Mouse (Mus musculus): ENCODE results near the gene Cd84. TPM values are rescaled to one million over a fixed set of nuclear protein-coding genes. Genes with fewer than 3 reads are reported as not detected.

Gene Cd84
- polyA plus RNA-seq, 1 experiment from 2014 or later = 1.1 TPM

Other genes with a start within 250 kb of the Cd84 start
- gene Ly9, start 232.3 kb upstream of the Cd84 start, polyA plus RNA-seq (2015; fragmentation: Nextera tagmentation; extraction: Ambion mirVana) = 0.11 and 0.13 TPM in 2 replicates
- not detected in 2 replicates for gene Slamf7, start 186.7 kb upstream of the Cd84 start, polyA plus RNA-seq (2015; fragmentation: Nextera tagmentation; extraction: Ambion mirVana)
- 1.4 TPM in 2 replicates for gene Cd48, start 157.7 kb upstream of the Cd84 start, polyA plus RNA-seq (2015; fragmentation: Nextera tagmentation; extraction: Ambion mirVana)
- 0.20 and 0.39 TPM in 2 replicates for gene Slamf1, start 72.6 kb upstream of the Cd84 start, polyA plus RNA-seq (2015; fragmentation: Nextera tagmentation; extraction: Ambion mirVana)
- not detected in 2 replicates for gene Gm10521, start 56.0 kb downstream of the Cd84 start, polyA plus RNA-seq (2015; fragmentation: Nextera tagmentation; extraction: Ambion mirVana)
- 0.37 and 0.57 TPM in 2 replicates for gene Slamf6, start 77.8 kb downstream of the Cd84 start, polyA plus RNA-seq (2015; fragmentation: Nextera tagmentation; extraction: Ambion mirVana)
- 8.9 and 9.3 TPM in 2 replicates for gene Vangl2, start 188.7 kb downstream of the Cd84 start, polyA plus RNA-seq (2015; fragmentation: Nextera tagmentation; extraction: Ambion mirVana)
- gene Nhlh1, start 217.9 kb downstream of the Cd84 start, polyA plus RNA-seq (2015; fragmentation: Nextera tagmentation; extraction: Ambion mirVana) = not detected in 2 replicates
- 162 and 163 TPM in 2 replicates for gene Copa, start 242.8 kb downstream of the Cd84 start, polyA plus RNA-seq (2015; fragmentation: Nextera tagmentation; extraction: Ambion mirVana)
- gene Ncstn, start 243.1 kb downstream of the Cd84 start, polyA plus RNA-seq (2015; fragmentation: Nextera tagmentation; extraction: Ambion mirVana) = 115 TPM in 2 replicates